Comparison of ENCODE assay signal across 18 mouse cellular contexts in genomic region chr5:92143665-92144064, GRCm38 (mm10).
"Had no signal": no experiment of that assay in that cellular context is flagged by ENCODE, and none has a peak within 500 bp of the region (broad histone marks: within the 10 kb centered on the region; RNA-seq: fewer than 3 reads in every experiment).

No protein-coding gene starts in this region.

- H3K36me3 ChIP-seq: neural tube, embryonic 13.5 days; neural tube, embryonic 15.5 days had no signal

- H3K9ac ChIP-seq: lung, embryonic 14.5 days; midbrain, embryonic 12.5 days; neural tube, embryonic 13.5 days; neural tube, embryonic 15.5 days had no signal

- ATAC-seq: midbrain, embryonic 16.5 days had no signal

- H3K4me2 ChIP-seq: lung, embryonic 14.5 days; midbrain, embryonic 12.5 days; neural tube, embryonic 13.5 days; neural tube, embryonic 15.5 days had no signal

- H3K9me3 ChIP-seq: midbrain, embryonic 10.5 days; midbrain, embryonic 12.5 days; neural tube, embryonic 13.5 days; neural tube, embryonic 15.5 days had no signal

- H3K27ac ChIP-seq: midbrain, embryonic 10.5 days; midbrain, embryonic 12.5 days; neural tube, embryonic 13.5 days; neural tube, embryonic 15.5 days had no signal

- H3K4me3 ChIP-seq: midbrain, embryonic 10.5 days; midbrain, embryonic 12.5 days; myocyte; neural tube, embryonic 13.5 days; neural tube, embryonic 15.5 days had no signal

- H3K27me3 ChIP-seq: midbrain, embryonic 12.5 days; neural tube, embryonic 13.5 days; neural tube, embryonic 15.5 days had no signal

- DNase-seq: lung, embryonic 14.5 days; lung, postnatal 10 days; lung, postnatal 4 days; midbrain, embryonic 14.5 days; retina, postnatal 1 day; right cerebral cortex, adult 18-20 months; right cerebral cortex, postnatal 25 days; right cerebral cortex, postnatal 4 days; spleen, adult 18-20 months; thymus, adult 18-20 months; thymus, postnatal 14 days; thymus, postnatal 36 days had no signal
